Mouse (Mus musculus) embryonic facial prominence, embryonic 10.5 days (tissue): ENCODE results near the gene Obsl1. TPM values are rescaled to one million over a fixed set of nuclear protein-coding genes. Genes with fewer than 3 reads are reported as not detected.

Experiments
- DNase-seq: peaks from one replicate; pipeline ENCODE4 v3.0.0-alpha.2; 2017; ENCODE audit warnings: low spot score
- H3K27ac ChIP-seq: fragments of 300-500 bp; sonication (generic); replicated peaks from 2 replicates; pipeline ENCODE4 v1.5.1; 2016; ENCODE audit warnings: mild to moderate bottlenecking
- H3K27me3 ChIP-seq: fragments of 300-500 bp; sonication (generic); replicated peaks from 2 replicates; pipeline ENCODE4 v1.6.1; 2016; ENCODE audit warnings: low read depth, mild to moderate bottlenecking; ENCODE audit not compliant: poor library complexity, severe bottlenecking
- H3K36me3 ChIP-seq: fragments of 300-500 bp; sonication (generic); replicated peaks from 2 replicates; pipeline ENCODE4 v1.6.1; 2016; ENCODE audit warnings: mild to moderate bottlenecking, moderate library complexity
- H3K4me1 ChIP-seq: fragments of 300-500 bp; sonication (generic); 2 replicates; pipeline ENCODE4 v1.6.1; 2016
- H3K4me3 ChIP-seq: fragments of 300-500 bp; sonication (generic); 2 replicates; pipeline ENCODE4 v1.5.1; 2016; ENCODE audit warnings: mild to moderate bottlenecking, moderate library complexity
- H3K9me3 ChIP-seq: fragments of 300-500 bp; sonication (generic); 2 replicates; pipeline ENCODE4 v1.6.1; 2016; ENCODE audit warnings: mild to moderate bottlenecking
- WGBS: fragments of 180-500 bp; shearing (Covaris S2); methylation state at CpG from one replicate; pipeline ENCODE4 v1.1.7; 2016; 5-methylcytosine and 5-hydroxymethylcytosine counted together
- polyA plus RNA-seq: library from polyadenylated mRNA; unstranded; fragments of >200 nt; fragmentation: Nextera tagmentation; extraction: Ambion mirVana; gene quantifications from 2 replicates; pipeline ENCODE4 v1.2.1, GENCODE M21; 2016

The Obsl1 gene
- polyA plus RNA-seq, 1 experiment from 2014 or later = 57.9 TPM

DNA sequence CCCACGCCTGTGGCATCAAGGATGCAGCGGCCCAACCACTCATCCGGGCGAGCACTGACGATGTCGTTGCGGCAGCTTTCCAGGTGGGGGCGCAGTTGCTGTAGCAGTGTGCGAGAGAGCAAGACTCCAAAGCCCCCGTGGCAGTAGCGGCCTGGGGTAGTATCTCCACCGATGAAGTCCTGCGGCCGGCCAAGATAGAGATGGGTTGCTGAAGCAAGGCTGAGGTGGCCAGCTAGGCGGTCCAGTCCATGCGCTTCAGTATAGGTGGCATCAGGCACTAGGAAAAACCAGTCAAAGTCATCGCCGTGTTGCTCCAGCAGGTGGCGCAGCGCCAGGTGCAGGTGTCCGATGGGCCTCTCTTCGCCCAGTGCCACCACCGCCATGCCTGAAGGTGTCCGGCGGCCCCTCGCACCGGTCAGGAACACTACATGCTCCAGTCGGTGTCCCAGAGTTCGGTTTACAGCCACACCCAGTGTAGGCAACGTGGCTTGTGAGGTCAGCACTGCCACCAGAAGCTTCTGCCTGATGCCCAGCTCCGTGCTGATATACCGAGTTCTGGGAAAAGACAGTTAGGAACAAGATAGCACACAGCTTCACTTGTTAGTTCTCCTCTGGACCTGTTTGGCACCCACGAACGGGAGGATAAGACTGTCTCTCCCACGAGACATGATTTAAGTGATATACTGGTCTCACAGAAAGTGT is 28.8 kb downstream of the Obsl1 start:
- Histone ChIP-seq H3K9me3 (no peaks in the 10 kb centered on the region), H3K4me3 (peak overlapping the region; percentile 92), H3K36me3 (peaks cover 47% of the 10 kb centered on the region), H3K4me1 (peaks cover 39% of the 10 kb centered on the region), H3K27ac (no peak overlapping the region), H3K27me3 (peaks cover 61% of the 10 kb centered on the region)
- 13% methylated on average over 35 of the region's 35 CpGs for WGBS
- peak; percentile 89 for DNase-seq

DNA sequence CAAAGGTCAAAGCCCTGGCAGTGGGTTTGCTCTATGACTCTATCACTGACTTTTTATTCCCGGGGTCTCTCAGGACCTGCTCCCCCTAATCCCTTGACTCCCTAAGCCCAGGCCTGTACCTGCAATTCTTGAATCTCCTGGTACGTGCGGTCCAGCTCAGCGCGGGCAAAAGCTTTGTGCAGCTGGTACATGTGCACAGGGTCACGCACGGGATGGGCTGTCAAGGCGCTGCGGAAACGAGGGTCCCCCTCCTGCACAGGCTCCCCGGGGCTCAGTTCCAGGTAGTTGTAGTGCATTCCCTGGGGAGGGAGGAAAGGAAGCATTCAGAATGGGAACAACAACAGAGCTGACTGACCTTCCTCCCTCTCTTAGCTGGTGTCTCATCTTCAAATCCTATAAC is 29.8 kb downstream of the Obsl1 start:
- no peak overlapping the region for H3K4me3 ChIP-seq
- H3K9me3 ChIP-seq = no peaks in the 10 kb centered on the region
- H3K27ac ChIP-seq = no peak overlapping the region
- DNase-seq = no peak
- peaks cover 59% of the 10 kb centered on the region for H3K27me3 ChIP-seq
- peaks cover 38% of the 10 kb centered on the region for H3K4me1 ChIP-seq
- 97% methylated on average over 11 of the region's 11 CpGs for WGBS
- peaks cover 56% of the 10 kb centered on the region for H3K36me3 ChIP-seq

DNA sequence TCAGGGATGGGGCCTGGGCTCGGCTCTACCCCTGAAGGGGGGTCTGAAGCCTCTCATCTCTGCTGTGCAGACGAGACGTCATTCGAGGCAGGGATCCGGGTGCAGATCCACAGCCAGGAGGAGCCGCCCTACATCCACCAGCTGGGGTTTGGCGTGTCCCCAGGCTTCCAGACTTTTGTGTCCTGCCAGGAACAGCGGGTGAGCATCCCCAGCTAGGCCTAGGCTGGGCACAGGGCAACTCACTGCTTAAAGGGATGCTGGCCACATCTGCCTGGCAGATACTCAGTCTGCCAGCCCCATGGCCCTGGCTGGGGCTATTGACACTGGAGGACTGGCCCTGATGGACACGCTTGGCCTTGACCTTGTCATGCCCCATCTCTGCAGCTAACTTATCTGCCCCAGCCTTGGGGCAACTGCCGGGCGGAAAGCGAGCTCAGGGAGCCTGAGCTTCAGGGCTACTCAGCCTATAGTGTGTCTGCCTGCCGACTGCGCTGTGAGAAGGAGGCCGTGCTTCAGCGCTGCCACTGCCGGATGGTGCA is 36.9 kb downstream of the Obsl1 start:
- WGBS = 79% methylated on average over 17 of the region's 17 CpGs
- DNase-seq = no peak
- Histone ChIP-seq H3K4me1 (peaks cover 25% of the 10 kb centered on the region), H3K27ac (0 out of 2 replicates have a peak overlapping the region, but pooled peaks have one; percentile 21), H3K9me3 (no peaks in the 10 kb centered on the region), H3K27me3 (peaks cover 74% of the 10 kb centered on the region), H3K36me3 (peaks cover 28% of the 10 kb centered on the region), H3K4me3 (no peak overlapping the region)

DNA sequence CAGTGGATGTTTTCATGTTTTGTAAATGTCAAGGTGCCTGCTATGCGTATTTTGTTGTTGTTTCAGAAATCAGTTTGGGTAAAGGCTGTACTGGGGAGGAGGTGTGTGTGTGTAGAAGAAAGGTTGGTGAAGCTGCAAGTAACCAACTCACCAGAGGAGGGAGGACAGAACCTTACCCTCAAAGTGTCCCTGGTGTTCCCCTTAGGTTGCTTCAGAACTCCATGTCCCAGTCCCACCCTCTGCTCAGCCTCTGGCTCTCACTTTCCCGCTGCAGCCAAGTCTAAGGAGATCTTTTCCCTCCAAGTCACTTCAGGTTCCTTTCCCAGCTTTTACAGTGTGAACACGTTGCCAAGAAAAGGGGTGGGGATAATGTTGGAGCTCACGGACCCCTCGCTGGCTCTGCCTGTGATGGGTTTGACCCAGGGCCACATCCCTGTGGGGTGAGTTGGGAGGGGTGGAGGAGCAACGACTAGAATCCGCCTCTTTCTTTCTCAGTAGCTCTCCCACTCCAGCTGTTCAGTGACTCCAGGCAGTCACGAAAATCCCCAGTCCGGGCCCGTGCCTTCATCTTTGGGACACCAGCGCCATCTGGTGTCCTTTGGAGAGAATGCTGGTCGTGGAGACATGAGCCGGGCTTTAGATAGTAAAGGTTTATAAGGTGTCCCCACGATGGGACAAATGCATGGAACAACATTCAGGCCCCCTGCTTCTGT is 38.9 kb downstream of the Obsl1 start:
- H3K4me3 ChIP-seq = no peak overlapping the region
- H3K4me1 ChIP-seq = peaks cover 33% of the 10 kb centered on the region
- 7% methylated on average over 14 of the region's 14 CpGs for WGBS
- peak overlapping the region; percentile 22 for H3K27ac ChIP-seq
- H3K9me3 ChIP-seq = no peaks in the 10 kb centered on the region
- peaks cover 68% of the 10 kb centered on the region for H3K27me3 ChIP-seq
- peak; percentile 88 for DNase-seq
- peaks cover 8% of the 10 kb centered on the region for H3K36me3 ChIP-seq

DNA sequence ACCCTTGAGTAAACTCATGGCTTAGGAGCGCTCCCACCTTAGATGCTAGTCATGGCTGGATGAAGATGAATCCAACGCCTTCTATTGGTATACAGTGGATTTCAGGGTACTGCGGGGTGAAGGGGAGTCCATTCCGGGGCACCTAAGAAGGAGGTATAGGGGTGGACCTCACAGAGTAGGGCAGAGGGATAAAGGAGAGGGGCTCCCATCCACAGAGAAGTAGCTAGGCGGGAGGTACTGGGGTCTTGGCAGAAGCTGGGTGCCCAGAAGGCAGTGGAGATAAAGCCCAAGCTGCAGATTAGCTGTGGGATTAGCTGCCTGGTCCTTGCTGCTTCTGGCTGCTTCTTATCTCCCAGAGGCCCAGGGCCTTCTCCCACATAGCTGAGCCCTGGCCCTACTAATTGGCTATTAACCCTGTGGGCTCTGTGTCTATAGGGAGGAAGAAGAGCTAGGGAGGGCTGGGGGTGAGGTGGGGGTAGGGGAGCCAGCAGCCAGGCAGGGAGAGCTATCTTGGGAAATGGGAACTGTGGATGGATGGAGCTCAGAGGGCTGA is 42.5 kb downstream of the Obsl1 start:
- H3K27me3 ChIP-seq = peaks cover 85% of the 10 kb centered on the region
- H3K4me3 ChIP-seq = no peak overlapping the region
- H3K27ac ChIP-seq = peak overlapping the region; percentile 45; the same call in 1 of the 2 replicates
- no peaks in the 10 kb centered on the region for H3K36me3 ChIP-seq
- H3K9me3 ChIP-seq = no peaks in the 10 kb centered on the region
- 71% methylated on average over 5 of the region's 5 CpGs for WGBS
- H3K4me1 ChIP-seq = peaks cover 41% of the 10 kb centered on the region
- DNase-seq = no peak

DNA sequence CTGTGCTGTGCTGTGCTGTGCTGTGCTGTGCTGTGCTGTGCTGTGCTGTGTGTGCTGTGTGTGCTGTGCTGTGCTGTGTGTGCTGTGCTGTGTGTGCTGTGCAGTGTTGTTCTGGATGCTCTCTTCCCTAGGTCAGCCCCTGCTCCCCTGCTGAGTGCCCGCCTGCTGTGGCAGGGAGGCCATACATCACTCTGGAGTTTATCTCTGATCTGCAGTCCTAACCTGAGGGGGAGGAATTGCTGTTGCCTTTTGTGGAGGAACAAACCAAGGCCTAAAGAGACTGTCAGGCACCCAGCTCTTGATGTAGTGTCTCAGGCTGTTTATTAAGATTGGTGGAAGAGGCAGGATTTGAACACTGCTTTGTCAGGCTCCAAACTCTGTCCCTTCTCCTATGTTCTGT is 43.6 kb downstream of the Obsl1 start:
- DNase-seq = no peak
- Histone ChIP-seq H3K36me3 (no peaks in the 10 kb centered on the region), H3K27ac (no peak overlapping the region), H3K4me1 (peaks cover 48% of the 10 kb centered on the region), H3K9me3 (no peaks in the 10 kb centered on the region), H3K27me3 (peaks cover 86% of the 10 kb centered on the region), H3K4me3 (no peak overlapping the region)
- 59% methylated on average over 1 of the region's 1 CpGs for WGBS

DNA sequence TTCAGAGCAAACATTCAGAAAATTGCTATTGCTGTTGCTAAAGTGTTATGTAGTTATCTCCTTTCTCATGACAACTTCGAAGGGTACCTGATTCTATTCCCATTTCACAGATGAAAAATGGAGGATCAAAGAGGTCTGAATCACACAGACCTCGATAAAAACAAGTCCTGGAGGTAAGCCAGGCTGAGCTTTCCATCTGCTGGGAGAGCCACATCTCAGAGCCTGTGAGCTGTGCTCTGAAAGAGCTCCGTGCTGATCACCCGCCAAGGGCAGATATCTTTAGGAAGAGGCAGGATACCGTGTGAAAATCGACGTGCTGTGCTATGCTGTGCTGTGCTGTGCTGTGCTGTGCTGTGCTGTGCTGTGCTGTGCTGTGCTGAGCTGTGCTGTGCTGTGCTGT is 46.0 kb downstream of the Obsl1 start:
- Histone ChIP-seq H3K4me3 (no peak overlapping the region), H3K9me3 (no peaks in the 10 kb centered on the region), H3K27me3 (peaks cover 91% of the 10 kb centered on the region), H3K4me1 (peaks cover 63% of the 10 kb centered on the region), H3K36me3 (no peaks in the 10 kb centered on the region), H3K27ac (no peak overlapping the region)
- 83% methylated on average over 7 of the region's 7 CpGs for WGBS
- no peak for DNase-seq

DNA sequence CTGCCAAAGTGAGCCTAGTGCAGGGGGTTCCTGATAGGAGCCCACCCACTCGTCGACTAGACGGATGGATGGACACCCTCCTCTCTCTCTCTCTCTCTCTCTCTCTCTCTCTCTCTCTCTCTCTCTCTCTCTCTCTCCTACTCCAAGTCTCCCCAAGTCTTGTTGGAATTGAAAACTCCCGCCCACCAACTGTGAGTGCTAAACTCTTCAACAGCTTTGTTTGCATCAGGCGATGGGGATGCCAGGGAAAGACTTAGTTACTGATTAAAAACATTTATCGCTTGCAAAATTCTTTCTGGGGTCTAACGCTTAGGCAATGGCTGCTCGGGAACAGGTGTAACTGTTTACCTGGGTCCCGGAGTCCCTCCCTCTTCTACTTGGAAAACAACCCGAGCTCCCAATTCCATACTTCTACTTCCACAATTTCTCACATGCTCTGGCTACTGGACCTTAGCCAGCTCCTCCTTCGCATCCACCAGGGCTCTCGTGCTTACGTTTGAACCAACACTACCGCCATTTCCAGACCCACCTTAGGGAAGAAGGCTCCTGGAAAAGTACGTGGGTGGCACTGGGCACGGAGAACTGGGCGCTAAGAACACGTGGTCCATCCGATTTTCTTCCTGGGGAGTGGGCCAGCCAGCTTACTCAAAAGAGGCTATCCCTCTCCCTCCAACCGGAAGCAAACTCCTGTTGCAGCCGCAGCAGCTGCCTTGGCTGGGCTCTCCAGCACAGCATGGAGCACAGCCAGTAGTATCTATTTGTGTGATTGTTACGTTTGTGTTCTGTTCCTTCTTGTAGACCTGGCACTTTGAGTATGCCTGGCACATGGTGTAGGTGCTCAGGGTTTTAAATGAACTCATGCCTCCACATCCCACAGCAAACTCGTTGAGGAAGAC is 47.2 kb downstream of the Obsl1 start:
- peak overlapping the region; percentile 86 for H3K27ac ChIP-seq
- WGBS = 17% methylated on average over 23 of the region's 23 CpGs
- peak overlapping the region; percentile 51 for H3K4me3 ChIP-seq
- peaks cover 62% of the 10 kb centered on the region for H3K4me1 ChIP-seq
- DNase-seq = no peak
- H3K27me3 ChIP-seq = peaks cover 90% of the 10 kb centered on the region
- H3K36me3 ChIP-seq = no peaks in the 10 kb centered on the region
- H3K9me3 ChIP-seq = no peaks in the 10 kb centered on the region

DNA sequence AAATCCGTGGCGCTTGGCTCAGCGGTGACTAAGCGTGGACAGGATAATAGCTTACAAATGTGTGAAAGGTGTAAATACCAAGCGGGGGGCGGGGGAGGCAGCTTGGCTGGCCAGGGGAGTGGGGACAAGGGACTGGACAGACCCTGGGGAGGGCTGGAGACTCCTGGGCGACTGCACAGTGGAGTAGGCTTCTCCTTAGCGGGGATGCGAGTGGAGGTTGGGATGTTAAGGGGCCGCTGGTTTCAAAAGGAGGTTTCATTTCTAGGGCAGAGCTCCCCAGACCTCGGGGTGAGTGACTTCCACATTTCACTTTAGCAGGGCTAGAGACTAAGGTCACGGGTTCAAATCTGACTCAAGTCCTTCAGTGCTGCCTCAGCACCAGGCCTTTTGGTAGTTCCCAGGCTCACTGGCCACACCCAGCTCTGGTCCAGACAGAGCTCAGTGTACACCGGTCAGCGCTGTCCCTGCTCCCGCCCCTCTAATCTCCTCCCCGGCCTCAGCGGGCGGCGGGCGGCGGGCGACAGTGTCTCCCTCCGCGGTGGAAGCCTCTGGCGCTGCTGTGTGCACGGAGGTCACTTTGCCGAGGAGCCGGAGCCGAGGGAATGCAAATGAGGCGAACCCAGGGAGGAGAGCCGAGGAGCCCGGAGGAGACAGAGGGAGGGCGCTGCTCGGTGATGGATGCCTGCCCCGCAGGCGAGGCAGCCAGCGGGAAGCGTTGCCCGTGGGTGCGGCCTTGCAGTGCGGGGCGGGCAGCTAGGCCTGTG is 48.0 kb downstream of the Obsl1 start:
- peak overlapping the region; percentile 86 for H3K27ac ChIP-seq
- no peaks in the 10 kb centered on the region for H3K36me3 ChIP-seq
- H3K9me3 ChIP-seq = no peaks in the 10 kb centered on the region
- WGBS = 2% methylated on average over 42 of the region's 42 CpGs
- peak; percentile 75 for DNase-seq
- H3K4me3 ChIP-seq = peak overlapping the region; percentile 51
- H3K27me3 ChIP-seq = peaks cover 90% of the 10 kb centered on the region
- H3K4me1 ChIP-seq = peaks cover 62% of the 10 kb centered on the region

DNA sequence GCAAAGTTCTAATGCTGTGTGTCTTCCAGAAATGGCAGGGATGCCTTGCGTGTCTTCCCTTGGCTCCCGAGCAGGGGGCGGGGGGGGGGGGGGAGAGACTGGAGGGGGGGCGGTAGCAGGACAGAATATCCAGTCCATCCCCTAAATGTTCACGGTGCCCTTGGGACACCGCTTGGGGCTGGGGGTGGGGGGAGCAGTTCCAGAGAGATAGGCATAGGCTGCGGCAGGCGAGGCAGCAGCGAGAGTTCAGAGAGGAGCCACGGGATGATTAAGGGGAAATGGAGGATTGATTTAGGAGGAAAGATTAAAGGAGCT is 48.6 kb downstream of the Obsl1 start:
- H3K4me1 ChIP-seq = peaks cover 66% of the 10 kb centered on the region
- peak; percentile 66 for DNase-seq
- peaks cover 96% of the 10 kb centered on the region for H3K27me3 ChIP-seq
- peak overlapping the region; percentile 51 for H3K4me3 ChIP-seq
- 2% methylated on average over 10 of the region's 10 CpGs for WGBS
- H3K27ac ChIP-seq = peak overlapping the region; percentile 86
- no peaks in the 10 kb centered on the region for H3K9me3 ChIP-seq
- no peaks in the 10 kb centered on the region for H3K36me3 ChIP-seq

DNA sequence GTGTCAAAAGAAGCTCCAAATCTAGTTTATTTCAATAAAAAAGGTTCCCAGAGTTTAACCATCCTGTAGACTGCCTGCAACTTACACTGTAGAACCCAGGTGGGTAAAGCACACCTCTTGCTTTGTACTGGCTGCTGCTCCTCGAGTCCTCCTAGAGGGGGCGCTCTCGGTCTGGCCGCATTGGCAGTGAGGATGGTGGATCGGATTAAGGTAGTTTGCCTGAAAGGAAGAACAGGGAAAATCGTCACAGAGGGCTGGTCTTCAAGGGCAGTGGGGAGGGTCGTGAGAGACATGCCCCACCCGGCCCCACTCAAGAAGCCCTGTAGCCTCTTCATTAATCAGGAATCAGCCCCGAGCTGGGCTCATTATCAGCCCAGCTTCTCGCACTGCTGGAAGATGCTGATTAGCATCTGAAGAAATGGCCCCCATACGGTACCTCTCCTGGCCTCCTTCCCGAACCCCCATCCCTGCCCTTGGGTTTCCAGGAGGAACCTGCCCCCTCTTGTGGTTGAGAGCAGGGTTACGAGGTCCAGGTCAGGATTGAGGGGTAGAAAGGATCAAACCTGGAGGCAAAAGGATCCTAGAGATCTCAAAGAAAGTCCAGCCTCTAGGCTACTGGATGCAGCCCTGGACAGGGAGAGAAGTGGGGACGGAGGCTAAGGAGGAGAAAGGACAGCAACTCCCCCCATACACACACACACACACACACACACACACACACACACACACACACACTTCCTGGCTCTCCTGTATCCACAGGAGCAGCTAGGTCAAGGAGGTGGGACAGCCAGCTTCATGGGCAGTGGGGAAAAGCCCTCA is 49.3 kb downstream of the Obsl1 start:
- 7% methylated on average over 14 of the region's 14 CpGs for WGBS
- Histone ChIP-seq H3K27ac (peak overlapping the region; percentile 86), H3K9me3 (no peaks in the 10 kb centered on the region), H3K27me3 (peaks cover 97% of the 10 kb centered on the region), H3K36me3 (no peaks in the 10 kb centered on the region), H3K4me1 (peaks cover 73% of the 10 kb centered on the region), H3K4me3 (peak overlapping the region; percentile 51)
- peak; percentile 68 for DNase-seq
